Mouse (Mus musculus) thymus, postnatal 0 days (tissue): ENCODE measurements around the gene Tstd1. TPM values are rescaled to one million over a fixed set of nuclear protein-coding genes. Genes with fewer than 3 reads are reported as not detected.

Experiments used
- DNase-seq: peaks from one replicate; pipeline ENCODE4 v3.0.0-alpha.2; 2015; ENCODE audit warnings: low spot score
- polyA plus RNA-seq: library from polyadenylated mRNA; unstranded; fragments of >200 nt; fragmentation: Nextera tagmentation; extraction: Ambion mirVana; gene quantifications from 2 replicates; pipeline ENCODE4 v1.2.1, GENCODE M21; 2015

The Tstd1 gene
- polyA plus RNA-seq = 4.7 and 4.8 TPM in 2 replicates

GRCm38 (mm10) chr1:171418660-171419059 lies at the start of gene Tstd1:
TSS of gene Tstd1 (plus strand) at chr1:171418872.
- DNase-seq = no peak

- DNase-seq = no peak
Observed at GRCm38 (mm10) chr1:171369845-171370556, 48.7 kb upstream of the Tstd1 start, which contains the start of gene Nectin4. TSS of gene Nectin4 (plus strand) at chr1:171370099.

- no peak for DNase-seq
Observed at GRCm38 (mm10) chr1:171372880-171373279, 45.8 kb upstream of the Tstd1 start.

- no peak for DNase-seq
Observed at GRCm38 (mm10) chr1:171373946-171374345, 44.7 kb upstream of the Tstd1 start.

- DNase-seq = no peak
Observed at GRCm38 (mm10) chr1:171375646-171376097, 43.0 kb upstream of the Tstd1 start.

- no peak for DNase-seq
Observed at GRCm38 (mm10) chr1:171378298-171378697, 40.4 kb upstream of the Tstd1 start.

GRCm38 (mm10) chr1:171379935-171380599 lies 38.6 kb upstream of the Tstd1 start:
- peak; percentile 67 for DNase-seq

- DNase-seq = no peak
Observed at GRCm38 (mm10) chr1:171382096-171382620, 36.5 kb upstream of the Tstd1 start.

- DNase-seq = no peak
Observed at GRCm38 (mm10) chr1:171384361-171384760, 34.3 kb upstream of the Tstd1 start.

- DNase-seq = no peak
Observed at GRCm38 (mm10) chr1:171385171-171385570, 33.5 kb upstream of the Tstd1 start.

- DNase-seq = peak; percentile 70
Observed at GRCm38 (mm10) chr1:171387099-171387498, 31.6 kb upstream of the Tstd1 start.

GRCm38 (mm10) chr1:171388376-171389102 lies 30.1 kb upstream of the Tstd1 start, which contains the start of gene Arhgap30:
TSS of gene Arhgap30 (plus strand) at chr1:171388954.
- DNase-seq = peak; percentile 98

- peak; percentile 85 for DNase-seq
Observed at GRCm38 (mm10) chr1:171390101-171390500, 28.6 kb upstream of the Tstd1 start.

- DNase-seq = no peak
Observed at GRCm38 (mm10) chr1:171401821-171402220, 16.9 kb upstream of the Tstd1 start.

- no peak for DNase-seq
Observed at GRCm38 (mm10) chr1:171402991-171403390, 15.7 kb upstream of the Tstd1 start.

- no peak for DNase-seq
Observed at GRCm38 (mm10) chr1:171407263-171407662, 11.4 kb upstream of the Tstd1 start.

GRCm38 (mm10) chr1:171410231-171410630 lies 8.4 kb upstream of the Tstd1 start:
- DNase-seq = no peak

- peak; percentile 98 for DNase-seq
Observed at GRCm38 (mm10) chr1:171410947-171411484, 7.7 kb upstream of the Tstd1 start, which contains the start of gene Usf1. TSS of gene Usf1 (plus strand) at chr1:171411313.

- DNase-seq = no peak
Observed at GRCm38 (mm10) chr1:171411492-171411941, 7.2 kb upstream of the Tstd1 start.

- DNase-seq = peak; percentile 70
Observed at GRCm38 (mm10) chr1:171412001-171412441, 6.7 kb upstream of the Tstd1 start.

- DNase-seq = peak; percentile 45
Observed at GRCm38 (mm10) chr1:171412446-171412845, 6.2 kb upstream of the Tstd1 start.
